Mouse (Mus musculus) kidney, postnatal 0 days (tissue): ENCODE data around the gene Gm9887. TPM values are rescaled to one million over a fixed set of nuclear protein-coding genes. Genes with fewer than 3 reads are reported as not detected.
"Not testable (repeated sequence)": the region's sequence is repeated elsewhere in the genome, so short reads cannot be mapped to it uniquely, and the experiment has no call there.

Experiments used
- ATAC-seq: fragments of 200-750 bp; cut with Nextera tagmentation; replicated peaks from 2 replicates; pipeline ENCODE4 v1.8.0; 2017; ENCODE audit warnings: low read depth, moderate number of reproducible peaks, moderate TSS enrichment, moderate library complexity; ENCODE audit not compliant: low FRiP score
- DNase-seq: peaks from one replicate; pipeline ENCODE4 v3.0.0-alpha.2; 2016; ENCODE audit warnings: low spot score
- H3K27ac ChIP-seq: fragments of 300-500 bp; sonication (generic); 2 replicates; pipeline ENCODE4 v1.5.1; 2014; ENCODE audit warnings: mild to moderate bottlenecking
- H3K27me3 ChIP-seq: fragments of 300-500 bp; sonication (generic); 2 replicates; pipeline ENCODE4 v1.6.1; 2014; ENCODE audit warnings: low read length, mixed read lengths; ENCODE audit not compliant: insufficient read depth
- H3K36me3 ChIP-seq: fragments of 300-500 bp; sonication (generic); 2 replicates; pipeline ENCODE4 v1.6.1; 2014; ENCODE audit warnings: low read length, mixed read lengths; ENCODE audit not compliant: insufficient read depth
- H3K4me1 ChIP-seq: fragments of 300-500 bp; sonication (generic); replicated peaks from 2 replicates; pipeline ENCODE4 v1.6.1; 2014; ENCODE audit warnings: antibody characterized with exemption, low read length, mixed read lengths; ENCODE audit not compliant: insufficient read depth
- H3K4me2 ChIP-seq: fragments of 300-500 bp; sonication (generic); 2 replicates; pipeline ENCODE4 v1.6.1; 2014; ENCODE audit warnings: mild to moderate bottlenecking, low read length, moderate library complexity, mixed read lengths
- H3K4me3 ChIP-seq: fragments of 300-500 bp; sonication (generic); replicated peaks from 2 replicates; pipeline ENCODE4 v1.5.1; 2014; ENCODE audit warnings: low read depth, low read length
- H3K9ac ChIP-seq: fragments of 300-500 bp; sonication (generic); 2 replicates; pipeline ENCODE4 v1.6.1; 2014; ENCODE audit warnings: low read depth, low read length
- H3K9me3 ChIP-seq: fragments of 300-500 bp; sonication (generic); replicated peaks from 2 replicates; pipeline ENCODE4 v1.6.1; 2016; ENCODE audit warnings: low read length, inconsistent platforms, mixed read lengths
- CTCF ChIP-seq: IDR thresholded peaks from 2 replicates; pipeline ENCODE4 v1.5.1; 2016; ENCODE audit warnings: antibody characterized with exemption, low read depth, mild to moderate bottlenecking, moderate library complexity
- WGBS: fragments of 180-500 bp; shearing (Covaris S2); extraction: QIAGEN DNeasy Blood & Tissue Kit; methylation state at CpG from one replicate; pipeline ENCODE4 v1.1.7; 2014; 5-methylcytosine and 5-hydroxymethylcytosine counted together
- polyA plus RNA-seq: library from polyadenylated mRNA; unstranded; fragments of >200 nt; fragmentation: Nextera tagmentation; extraction: Ambion mirVana; gene quantifications from 2 replicates; pipeline ENCODE4 v1.2.1, GENCODE M21; 2015

The Gm9887 gene
- polyA plus RNA-seq, 1 experiment from 2014 or later: 1.3 TPM

DNA sequence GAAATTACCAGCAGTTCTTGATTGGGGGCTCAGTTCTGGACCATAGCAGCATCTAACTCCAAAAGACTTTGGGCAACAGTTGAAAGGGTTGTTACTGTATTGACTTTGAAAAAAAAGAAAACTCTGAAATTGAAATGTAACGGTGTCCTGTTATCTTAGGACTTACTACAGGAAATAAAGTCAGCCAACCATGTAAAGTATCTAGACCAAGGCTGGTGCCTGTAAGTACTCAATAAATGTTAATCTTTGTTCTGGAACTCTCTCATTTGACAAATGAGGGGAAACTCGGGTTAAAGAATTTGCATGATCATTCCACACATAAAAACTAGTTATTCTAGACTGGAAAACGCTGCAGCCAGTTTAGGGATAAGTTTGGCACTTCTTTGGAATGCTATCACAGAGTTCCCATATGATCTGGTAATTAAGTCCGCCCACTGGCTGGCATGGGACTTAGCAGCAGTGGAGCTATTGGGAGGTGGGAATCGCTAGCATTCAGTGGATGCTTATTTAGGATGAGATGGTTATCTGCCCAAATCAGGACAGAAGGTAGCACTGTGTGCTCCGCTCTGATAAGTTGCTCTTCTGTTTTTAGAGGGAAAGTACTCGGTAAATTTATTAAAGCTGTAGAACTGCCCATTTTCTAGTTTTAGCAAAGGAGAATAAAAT is 17.1 kb upstream of the Gm9887 start:
- DNase-seq (no peak), ATAC-seq (no peak)
- Histone ChIP-seq H3K9me3 (no peaks in the 10 kb centered on the region), H3K9ac (no peak overlapping the region), H3K27ac (no peak overlapping the region), H3K36me3 (no peaks in the 10 kb centered on the region), H3K4me2 (no peak overlapping the region), H3K27me3 (no peaks in the 10 kb centered on the region), H3K4me3 (no peak overlapping the region), H3K4me1 (no peaks in the 10 kb centered on the region)
- 41% methylated on average over 7 of the region's 7 CpGs for WGBS
- no peak for TF ChIP-seq CTCF

DNA sequence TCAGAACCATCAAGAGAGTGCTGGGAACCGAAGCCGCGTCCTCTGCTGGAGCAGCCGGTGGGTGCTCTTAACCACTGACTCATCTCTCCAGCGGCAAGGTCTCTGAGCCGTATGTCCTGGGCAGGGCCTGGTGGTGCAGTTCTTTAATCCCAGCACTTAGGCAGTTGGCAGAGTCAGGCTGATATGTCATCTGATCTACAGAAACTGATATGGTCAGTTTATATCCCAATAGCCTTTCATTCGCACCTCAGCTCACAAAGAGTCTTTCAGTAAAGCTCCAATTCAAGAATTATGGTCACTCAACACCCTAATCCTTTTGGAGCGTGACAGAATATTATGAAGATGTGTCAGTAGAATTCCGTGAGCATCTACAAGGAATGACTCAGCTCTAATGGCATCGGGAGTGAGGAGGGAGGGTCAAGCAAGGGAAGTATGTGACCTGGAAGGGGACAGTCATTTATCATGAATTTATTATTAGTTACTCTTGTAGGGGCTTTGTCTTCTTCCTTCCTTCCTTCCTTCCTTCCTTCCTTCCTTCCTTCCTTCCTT is 16.1 kb upstream of the Gm9887 start:
- Histone ChIP-seq H3K9ac (no peak overlapping the region), H3K4me1 (no peaks in the 10 kb centered on the region), H3K36me3 (no peaks in the 10 kb centered on the region), H3K4me3 (no peak overlapping the region), H3K4me2 (no peak overlapping the region), H3K27ac (no peak overlapping the region), H3K9me3 (no peaks in the 10 kb centered on the region), H3K27me3 (no peaks in the 10 kb centered on the region)
- 86% methylated on average over 10 of the region's 10 CpGs for WGBS
- ATAC-seq: no peak
- TF ChIP-seq CTCF: no peak
- DNase-seq: no peak

DNA sequence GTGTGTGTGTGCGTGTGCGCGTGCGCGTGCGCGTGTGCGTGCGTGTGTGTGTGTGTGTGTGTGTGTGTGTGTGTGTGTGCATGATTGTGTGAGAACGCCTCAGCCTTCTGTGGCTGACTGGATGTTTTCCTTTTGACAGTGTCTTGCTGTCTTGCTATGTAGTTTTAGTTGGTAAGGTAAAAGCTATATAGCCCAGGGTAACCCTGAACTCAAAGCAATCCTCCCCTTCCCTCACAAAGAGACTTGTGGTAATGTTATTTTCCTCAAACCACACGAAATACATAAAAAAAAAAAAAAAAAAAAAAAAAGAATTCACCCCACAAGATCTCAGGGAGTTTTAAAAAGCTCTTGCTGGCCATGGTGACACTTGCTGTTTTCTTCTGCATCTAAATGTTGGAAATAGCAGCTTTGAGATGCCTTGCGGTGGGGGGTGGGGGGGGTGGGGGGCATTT is 14.0 kb upstream of the Gm9887 start:
- H3K4me1 ChIP-seq, H3K27me3 ChIP-seq, H3K9ac ChIP-seq, H3K4me2 ChIP-seq, H3K4me3 ChIP-seq, H3K36me3 ChIP-seq, ATAC-seq, H3K9me3 ChIP-seq, DNase-seq, H3K27ac ChIP-seq: not testable (repeated sequence)
- WGBS: 74% methylated on average over 9 of the region's 12 CpGs

DNA sequence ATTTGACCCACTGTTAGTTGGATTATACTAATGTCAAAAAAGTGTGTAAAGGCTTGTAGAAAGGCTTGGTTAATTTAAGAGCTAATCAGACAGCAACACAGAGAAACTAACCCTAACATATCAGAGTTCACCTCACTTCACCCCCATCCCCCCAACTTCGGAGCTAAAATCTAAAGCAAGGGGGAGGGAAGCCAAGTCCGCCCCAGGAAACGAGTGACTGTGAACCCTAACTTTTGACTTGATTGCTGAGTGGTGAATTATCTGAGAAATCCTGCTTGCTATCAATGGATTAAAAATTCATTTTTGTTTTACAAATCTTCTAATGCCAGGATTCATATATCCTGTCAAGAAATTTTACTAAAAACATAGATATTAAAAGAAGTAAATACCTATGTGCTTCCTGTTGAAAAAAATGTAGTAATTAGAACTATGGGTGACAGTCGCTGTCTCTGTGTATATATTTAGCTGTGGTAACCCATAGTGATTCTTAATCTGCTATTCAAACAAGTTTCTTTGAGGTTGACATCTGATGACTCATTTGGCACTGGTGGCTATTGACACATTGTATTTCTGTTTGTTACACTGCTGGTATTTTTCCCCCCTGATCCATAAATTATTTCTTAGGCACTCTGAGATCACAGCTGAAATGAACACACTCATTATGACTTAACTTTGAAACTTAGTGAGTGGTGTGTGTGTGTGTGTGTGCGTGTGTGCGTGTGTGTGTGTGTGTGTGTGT is 13.5 kb upstream of the Gm9887 start:
- H3K27me3 ChIP-seq: no peaks in the 10 kb centered on the region
- DNase-seq: no peak
- no peaks in the 10 kb centered on the region for H3K4me1 ChIP-seq
- H3K4me2 ChIP-seq: no peak overlapping the region
- no peak overlapping the region for H3K9ac ChIP-seq
- H3K27ac ChIP-seq: no peak overlapping the region
- no peak for TF ChIP-seq CTCF
- no peak for ATAC-seq
- no peaks in the 10 kb centered on the region for H3K9me3 ChIP-seq
- no peak overlapping the region for H3K4me3 ChIP-seq
- H3K36me3 ChIP-seq: no peaks in the 10 kb centered on the region
- WGBS: 76% methylated on average over 6 of the region's 6 CpGs

DNA sequence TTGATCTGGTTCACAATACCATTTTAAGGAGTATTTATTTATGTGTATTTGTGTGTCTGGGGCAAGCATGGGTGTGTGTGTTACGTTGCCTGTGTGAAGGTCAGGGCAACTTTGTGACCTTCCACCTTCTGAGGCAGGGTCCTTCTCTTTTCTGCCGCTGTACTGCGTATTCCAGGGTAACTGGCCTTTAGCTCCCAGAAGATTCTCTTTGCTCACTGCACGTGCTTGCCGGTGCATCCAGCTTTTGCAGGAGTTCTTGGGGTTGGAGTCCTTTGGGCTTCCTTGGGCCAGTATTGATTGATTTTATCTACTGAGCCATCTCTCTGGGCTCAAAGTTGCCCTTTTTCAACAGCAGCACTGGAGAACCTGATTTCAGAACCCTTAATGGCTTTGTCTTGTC is 12.3 kb upstream of the Gm9887 start:
- Histone ChIP-seq H3K27me3 (no peaks in the 10 kb centered on the region), H3K4me2 (no peak overlapping the region), H3K27ac (no peak overlapping the region), H3K4me1 (no peaks in the 10 kb centered on the region), H3K4me3 (no peak overlapping the region), H3K9me3 (no peaks in the 10 kb centered on the region), H3K9ac (no peak overlapping the region), H3K36me3 (no peaks in the 10 kb centered on the region)
- DNase-seq (no peak), ATAC-seq (no peak)
- TF ChIP-seq CTCF: no peak
- 81% methylated on average over 5 of the region's 5 CpGs for WGBS

DNA sequence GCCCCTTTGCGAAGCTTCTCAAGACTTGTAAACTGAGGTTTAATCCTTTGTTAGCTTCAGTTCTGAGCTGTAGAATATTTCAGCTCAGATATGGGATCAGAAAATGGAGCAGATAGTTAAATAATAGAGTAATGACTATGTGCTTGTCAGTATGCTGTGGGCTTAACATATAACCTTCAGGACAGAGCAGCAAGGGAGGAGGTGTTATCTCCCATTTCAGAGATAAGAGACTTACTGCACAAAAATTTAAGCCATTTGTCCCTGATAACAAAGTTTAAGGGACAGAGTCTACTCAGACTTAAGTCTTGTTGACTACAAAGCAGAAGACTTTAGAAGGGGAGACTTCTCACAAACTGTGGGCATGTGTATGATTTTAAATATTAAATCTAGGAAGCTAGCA is 10.6 kb upstream of the Gm9887 start:
- no peak for TF ChIP-seq CTCF

More for the DNA sequence above, 10.6 kb upstream of the Gm9887 start:
- Histone ChIP-seq H3K4me2 (no peak overlapping the region), H3K27ac (no peak overlapping the region), H3K4me3 (no peak overlapping the region), H3K9ac (no peak overlapping the region), H3K36me3 (no peaks in the 10 kb centered on the region), H3K27me3 (no peaks in the 10 kb centered on the region), H3K4me1 (no peaks in the 10 kb centered on the region), H3K9me3 (no peaks in the 10 kb centered on the region)
- 91% methylated on average over 1 of the region's 1 CpGs for WGBS
- DNase-seq: no peak
- ATAC-seq: no peak
